Mouse (Mus musculus) liver, embryonic 14.5 days (tissue): Measurements from ENCODE around the gene Gpc6.

Source experiments
- CTCF ChIP-seq: IDR thresholded peaks from 2 replicates; pipeline ENCODE4 v1.5.1; 2016; ENCODE audit warnings: antibody characterized with exemption, low read depth, control low read depth
- EP300 ChIP-seq: IDR thresholded peaks from 2 replicates; pipeline ENCODE4 v1.6.1; 2016; ENCODE audit warnings: antibody characterized with exemption, low read depth

- no peak for TF ChIP-seq CTCF
- no peak for TF ChIP-seq EP300
These were observed 748.4 kb downstream of the Gpc6 start for GRCm38 (mm10) chr14:117673541-117673940.
